Mouse (Mus musculus) stomach, embryonic 16.5 days (tissue): ENCODE results near the gene Arhgap4. TPM values are rescaled to one million over a fixed set of nuclear protein-coding genes. Genes with fewer than 3 reads are reported as not detected.

Experiments used
- polyA plus RNA-seq: library from polyadenylated mRNA; unstranded; fragments of >200 nt; fragmentation: Nextera tagmentation; extraction: Ambion mirVana; gene quantifications from 2 replicates; pipeline ENCODE4 v1.2.1, GENCODE M21; 2015

Arhgap4 gene
- polyA plus RNA-seq, 1 experiment from 2014 or later, result 4.7 TPM

Other genes starting within 250 kb of the Arhgap4 start
- gene Slc6a8, start 248.7 kb downstream of the Arhgap4 start, polyA plus RNA-seq, result 6.7 and 7.1 TPM in 2 replicates
- gene Bcap31, start 205.7 kb downstream of the Arhgap4 start, polyA plus RNA-seq, result 290 and 308 TPM in 2 replicates
- gene Abcd1, start 205.3 kb downstream of the Arhgap4 start, polyA plus RNA-seq, result 20.3 and 20.8 TPM in 2 replicates
- 0.77 and 1.1 TPM in 2 replicates for gene Plxnb3, start 164.8 kb downstream of the Arhgap4 start, polyA plus RNA-seq
- gene Srpk3, start 147.5 kb downstream of the Arhgap4 start, polyA plus RNA-seq, result 4.8 and 15.1 TPM in 2 replicates
- gene Idh3g, start 135.0 kb downstream of the Arhgap4 start, polyA plus RNA-seq, result 197 and 209 TPM in 2 replicates
- 248 and 275 TPM in 2 replicates for gene Ssr4, start 134.8 kb downstream of the Arhgap4 start, polyA plus RNA-seq
- 0.69 and 0.96 TPM in 2 replicates for gene Pdzd4, start 96.9 kb downstream of the Arhgap4 start, polyA plus RNA-seq
- 0.32 and 0.42 TPM in 2 replicates for gene Avpr2, start 29.8 kb downstream of the Arhgap4 start, polyA plus RNA-seq
- 9.8 and 12.9 TPM in 2 replicates for gene L1cam, start 25.8 kb downstream of the Arhgap4 start, polyA plus RNA-seq
- gene Naa10, start 74 bp upstream of the Arhgap4 start, polyA plus RNA-seq, result 126 and 134 TPM in 2 replicates
- gene Renbp, start 9.0 kb upstream of the Arhgap4 start, polyA plus RNA-seq, result 63.3 and 65.5 TPM in 2 replicates
- gene Hcfc1, start 44.5 kb upstream of the Arhgap4 start, polyA plus RNA-seq, result 37.0 and 39.1 TPM in 2 replicates
- gene Irak1, start 102.0 kb upstream of the Arhgap4 start, polyA plus RNA-seq, result 63.0 and 66.8 TPM in 2 replicates
- gene Opn1mw, start 205.6 kb upstream of the Arhgap4 start, polyA plus RNA-seq, result not detected in 2 replicates
- 10.5 and 10.6 TPM in 2 replicates for gene Mecp2, start 213.5 kb upstream of the Arhgap4 start, polyA plus RNA-seq
- gene Tex28, start 246.0 kb upstream of the Arhgap4 start, polyA plus RNA-seq, result not detected in 2 replicates